Mouse (Mus musculus) CH12.LX (cell line): ENCODE data around the gene Hpse2. TPM values are rescaled to one million over a fixed set of nuclear protein-coding genes. Genes with fewer than 3 reads are reported as not detected.

Experiments used
- DNase-seq: peaks from one replicate; pipeline ENCODE4 v3.0.0-alpha.2; 2013; ENCODE audit errors: extremely low read depth
- H3K27ac ChIP-seq: 2 replicates; pipeline ENCODE4 v1.5.1; 2012; ENCODE audit warnings: low read depth, mild to moderate bottlenecking, control low read depth, moderate library complexity; ENCODE audit not compliant: insufficient read depth
- H3K27me3 ChIP-seq: replicated peaks from 2 replicates; pipeline ENCODE3; 2012; ENCODE audit warnings: inconsistent platforms
- H3K36me3 ChIP-seq, 2 experiments: replicated peaks in 1 of 2; 2 replicates each; pipeline versions ENCODE3 to v1.6.1; 2012; ENCODE audit warnings: inconsistent platforms in 1 of 2, low read length in 1 of 2, mild to moderate bottlenecking in 1 of 2, mixed read lengths in 1 of 2, moderate library complexity in 1 of 2; ENCODE audit not compliant: control insufficient read depth in 1 of 2, insufficient read depth in 1 of 2
- H3K4me1 ChIP-seq, 2 experiments: 2 replicates each; pipeline ENCODE4 v1.6.1; 2012; ENCODE audit warnings: inconsistent platforms in 1 of 2, moderate library complexity in 1 of 2; ENCODE audit not compliant: insufficient read depth in 2 of 2, control insufficient read depth in 1 of 2
- H3K4me2 ChIP-seq: 2 replicates; pipeline ENCODE4 v1.6.1; 2012; ENCODE audit warnings: low read depth, mild to moderate bottlenecking, control low read depth; ENCODE audit not compliant: poor library complexity, insufficient read depth, severe bottlenecking
- H3K4me3 ChIP-seq, 3 experiments: fragments of 150-350 bp in 1 of 3; sonication (generic) in 1 of 3; replicated peaks in 1 of 3; 2 replicates each; pipeline versions ENCODE3 to v1.5.1; 2011 to 2012; ENCODE audit warnings: low read depth in 2 of 3, low read length in 2 of 3, mild to moderate bottlenecking in 2 of 3, moderate library complexity in 2 of 3, control low read depth in 1 of 3, improper control_type of control experiment in 1 of 3, inconsistent platforms in 1 of 3, mixed read lengths in 1 of 3; ENCODE audit not compliant: poor library complexity in 1 of 3
- H3K79me2 ChIP-seq: replicated peaks from 2 replicates; pipeline ENCODE4 v1.6.1; 2012; ENCODE audit warnings: mild to moderate bottlenecking, moderate library complexity; ENCODE audit not compliant: control insufficient read depth, poor library complexity, insufficient read depth, severe bottlenecking; ENCODE audit errors: extremely low read depth
- H3K9ac ChIP-seq: 2 replicates; pipeline ENCODE4 v1.6.1; 2012; ENCODE audit warnings: low read depth, mild to moderate bottlenecking, control low read depth, moderate library complexity; ENCODE audit not compliant: insufficient read depth
- H3K9me3 ChIP-seq: replicated peaks from 2 replicates; pipeline ENCODE3; 2012; ENCODE audit warnings: low read length, inconsistent platforms, mixed read lengths
- BHLHE40 ChIP-seq: IDR thresholded peaks from 2 replicates; pipeline ENCODE4 v1.6.1; 2011; ENCODE audit warnings: mild to moderate bottlenecking, low read depth, low read length, improper control_type of control experiment
- EP300 ChIP-seq: IDR thresholded peaks from 2 replicates; pipeline ENCODE4 v1.6.1; 2011; ENCODE audit warnings: low read length, improper control_type of control experiment
- ETS1 ChIP-seq: conservative IDR thresholded peaks from 2 replicates; pipeline ENCODE4 v1.6.1; 2012; ENCODE audit warnings: low read depth, mild to moderate bottlenecking, inconsistent platforms, low read length, improper control_type of control experiment, moderate library complexity
- GABPA ChIP-seq: IDR thresholded peaks from 2 replicates; pipeline ENCODE4 v1.6.1; 2012; ENCODE audit warnings: low read depth, low read length, improper control_type of control experiment, inconsistent platforms; ENCODE audit not compliant: insufficient replicate concordance
- HCFC1 ChIP-seq: IDR thresholded peaks from 2 replicates; pipeline ENCODE4 v1.6.1; 2012; ENCODE audit warnings: low read depth, mild to moderate bottlenecking, inconsistent platforms, low read length, improper control_type of control experiment
- IRF4 ChIP-seq: IDR thresholded peaks from 2 replicates; pipeline ENCODE4 v1.6.1; 2014; ENCODE audit warnings: low read depth, mild to moderate bottlenecking, inconsistent platforms, low read length, improper control_type of control experiment
- JUN ChIP-seq: IDR thresholded peaks from 2 replicates; pipeline ENCODE4 v1.6.1; 2011; ENCODE audit warnings: low read depth, mild to moderate bottlenecking, low read length, improper control_type of control experiment, moderate library complexity; ENCODE audit not compliant: insufficient read depth
- JUND ChIP-seq: conservative IDR thresholded peaks from 2 replicates; pipeline ENCODE4 v1.6.1; 2011; ENCODE audit warnings: low read depth, low read length, improper control_type of control experiment
- KAT2A ChIP-seq: IDR thresholded peaks from 2 replicates; pipeline ENCODE4 v1.6.1; 2012; ENCODE audit warnings: low read length, improper control_type of control experiment, inconsistent platforms; ENCODE audit not compliant: insufficient replicate concordance
- MAFK ChIP-seq: IDR thresholded peaks from 2 replicates; pipeline ENCODE4 v1.6.1; 2011; ENCODE audit warnings: low read length, improper control_type of control experiment; ENCODE audit not compliant: insufficient replicate concordance
- MEF2A ChIP-seq: IDR thresholded peaks from 2 replicates; pipeline ENCODE4 v1.6.1; 2014; ENCODE audit warnings: low read depth, mild to moderate bottlenecking, inconsistent platforms, low read length, improper control_type of control experiment, borderline replicate concordance
- NRF1 ChIP-seq: IDR thresholded peaks from 2 replicates; pipeline ENCODE4 v1.6.1; 2014; ENCODE audit warnings: low read depth, mild to moderate bottlenecking, inconsistent platforms, low read length, improper control_type of control experiment, moderate library complexity
- PAX5 ChIP-seq: IDR thresholded peaks from 2 replicates; pipeline ENCODE4 v1.6.1; 2012; ENCODE audit warnings: low read length, inconsistent platforms, mixed read lengths
- RCOR1 ChIP-seq: conservative IDR thresholded peaks from 2 replicates; pipeline ENCODE4 v1.6.1; 2012; ENCODE audit warnings: low read depth, mild to moderate bottlenecking, inconsistent platforms, low read length, improper control_type of control experiment
- SIN3A ChIP-seq: IDR thresholded peaks from 2 replicates; pipeline ENCODE4 v1.6.1; 2012; ENCODE audit warnings: low read length, improper control_type of control experiment, inconsistent platforms
- USF1 ChIP-seq: IDR thresholded peaks from 2 replicates; pipeline ENCODE4 v1.6.1; 2014; ENCODE audit warnings: low read depth, mild to moderate bottlenecking, inconsistent platforms, low read length, improper control_type of control experiment
- USF2 ChIP-seq: conservative IDR thresholded peaks from 2 replicates; pipeline ENCODE4 v1.6.1; 2011; ENCODE audit warnings: low read depth, low read length, improper control_type of control experiment
- ZC3H11A ChIP-seq: IDR thresholded peaks from 2 replicates; pipeline ENCODE4 v1.6.1; 2012; ENCODE audit warnings: low read depth, mild to moderate bottlenecking, inconsistent platforms, low read length, improper control_type of control experiment
- ZKSCAN1 ChIP-seq: IDR thresholded peaks from 2 replicates; pipeline ENCODE4 v1.6.1; 2012; ENCODE audit warnings: low read depth, inconsistent platforms, low read length, improper control_type of control experiment, borderline replicate concordance
- ZMIZ1 ChIP-seq: IDR thresholded peaks from 2 replicates; pipeline ENCODE4 v1.6.1; 2012; ENCODE audit warnings: low read depth, mild to moderate bottlenecking, inconsistent platforms, low read length, improper control_type of control experiment
- ZNF384 ChIP-seq: IDR thresholded peaks from 2 replicates; pipeline ENCODE4 v1.6.1; 2012; ENCODE audit warnings: low read depth, low read length, improper control_type of control experiment, inconsistent platforms
- dilution Hi-C: fragments of 300-500 bp; cut with MboI; formaldehyde crosslinking; loops from 2 replicates; pipeline ENCODE4 v1.14.3; 2020; ENCODE audit warnings: low sequenced_read_pairs; ENCODE audit not compliant: extremely low pct_unique_long_range_greater_than_20kb, extremely low pct_ligation_motif_present
- in situ Hi-C: fragments of 300-500 bp; cut with MboI; formaldehyde crosslinking; loops from 3 replicates; pipeline ENCODE4 v1.14.3; 2019; ENCODE audit warnings: low sequenced_read_pairs, low pct_ligation_motif_present, low pct_unique_long_range_greater_than_20kb, mixed read lengths
- polyA plus RNA-seq: library from polyadenylated mRNA; unstranded; fragments of >175 nt; gene quantifications from 2 replicates; pipeline ENCODE4 v1.2.1, GENCODE M21; 2012; ENCODE audit warnings: low read depth; ENCODE audit not compliant: insufficient read length
- total RNA-seq, 2 experiments: library from RNA; depleted of rRNA; stranded (reverse); fragments of 300-350 nt in 1 of 2; fragments of >200 nt in 1 of 2; gene quantifications; 2 replicates each; pipeline ENCODE4 v1.2.3; 2012 to 2014

The Hpse2 gene
- total and polyA plus RNA-seq, 3 experiments = not detected

GRCm38 (mm10) chr19:42876563-42876962 is 511.6 kb downstream of the Hpse2 start:
- dilution Hi-C loops = no loop called here
- H3K27me3 ChIP-seq = no peaks in the 10 kb centered on the region
- H3K36me3 ChIP-seq = no peaks in the 10 kb centered on the region
- no peak overlapping the region for H3K4me2 ChIP-seq
- no peaks in the 10 kb centered on the region for H3K4me1 ChIP-seq
- no peak overlapping the region for H3K27ac ChIP-seq
- in situ Hi-C loops = no loop called here
- no peak overlapping the region for H3K9ac ChIP-seq
- no peaks in the 10 kb centered on the region for H3K9me3 ChIP-seq
- DNase-seq = no peak
- H3K4me3 ChIP-seq = no peak overlapping the region
- H3K79me2 ChIP-seq = no peaks in the 10 kb centered on the region
- TF ChIP-seq PAX5 (no peak), ETS1 (no peak), MEF2A (no peak), ZNF384 (no peak), ZKSCAN1 (no peak), NRF1 (no peak), BHLHE40 (no peak), JUND (no peak), EP300 (no peak), SIN3A (no peak), HCFC1 (no peak), RCOR1 (no peak), IRF4 (no peak), GABPA (no peak), ZC3H11A (no peak)
- TF ChIP-seq, all 38 proteins: peak for 0

DNA sequence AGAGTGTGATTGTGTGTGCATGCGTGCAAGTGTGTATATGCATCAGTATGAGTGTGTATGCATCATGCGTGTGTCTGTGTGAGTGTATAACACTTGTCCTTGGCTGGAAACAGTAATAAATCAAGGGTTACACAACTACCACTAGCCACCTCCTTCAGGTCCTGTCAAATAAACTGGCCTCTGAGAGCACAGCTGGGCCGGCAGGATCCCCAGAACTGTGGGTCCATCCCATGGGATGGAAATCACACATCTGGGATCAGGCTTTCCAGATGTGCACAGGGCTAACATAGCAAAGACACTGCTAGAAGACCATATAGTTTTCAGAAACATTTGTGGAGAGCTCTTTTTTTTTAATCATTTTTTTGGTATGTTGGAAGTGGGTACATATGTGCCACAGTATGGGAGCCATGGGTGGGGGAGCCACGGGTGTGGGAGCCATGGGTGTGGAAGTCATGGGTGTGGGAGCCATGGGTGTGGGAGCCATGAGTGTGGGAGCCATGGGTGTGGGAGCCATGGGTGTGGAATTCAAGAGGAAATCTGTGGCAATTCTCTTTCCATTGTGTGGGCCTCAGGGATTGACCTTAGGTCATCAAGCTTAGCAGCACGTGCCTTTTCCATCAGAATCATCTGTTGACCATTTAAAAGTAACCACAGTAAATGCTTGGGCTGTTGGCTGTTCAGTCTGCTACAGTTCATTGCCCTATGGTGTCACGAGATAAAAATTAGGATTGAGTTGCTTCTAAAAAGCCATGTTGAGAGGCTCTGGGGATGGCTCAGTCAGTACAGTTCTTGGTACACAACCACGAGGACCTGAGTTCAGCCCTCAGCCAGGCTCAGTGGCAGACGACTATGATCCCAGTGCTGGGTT is 518.3 kb downstream of the Hpse2 start:
- no peak for TF ChIP-seq ETS1
- TF ChIP-seq USF1 = no peak
- no peak for TF ChIP-seq KAT2A
- TF ChIP-seq JUN = no peak
- TF ChIP-seq PAX5 = no peak
- TF ChIP-seq GABPA = no peak
- TF ChIP-seq MAFK = no peak
- TF ChIP-seq ZMIZ1 = no peak
- no peak for TF ChIP-seq ZNF384
- TF ChIP-seq USF2 = no peak
- no peak for TF ChIP-seq RCOR1
- H3K4me1 ChIP-seq = no peaks in the 10 kb centered on the region
- no peaks in the 10 kb centered on the region for H3K27me3 ChIP-seq
- DNase-seq = no peak
- no peaks in the 10 kb centered on the region for H3K79me2 ChIP-seq
- in situ Hi-C loops (no loop called here), dilution Hi-C loops (no loop called here)
- H3K4me3 ChIP-seq = no peak overlapping the region
- no peak overlapping the region for H3K27ac ChIP-seq
- H3K36me3 ChIP-seq = no peaks in the 10 kb centered on the region
- H3K9me3 ChIP-seq = no peaks in the 10 kb centered on the region
- H3K4me2 ChIP-seq = no peak overlapping the region
- H3K9ac ChIP-seq = no peak overlapping the region
